In the genomic region with DNA sequence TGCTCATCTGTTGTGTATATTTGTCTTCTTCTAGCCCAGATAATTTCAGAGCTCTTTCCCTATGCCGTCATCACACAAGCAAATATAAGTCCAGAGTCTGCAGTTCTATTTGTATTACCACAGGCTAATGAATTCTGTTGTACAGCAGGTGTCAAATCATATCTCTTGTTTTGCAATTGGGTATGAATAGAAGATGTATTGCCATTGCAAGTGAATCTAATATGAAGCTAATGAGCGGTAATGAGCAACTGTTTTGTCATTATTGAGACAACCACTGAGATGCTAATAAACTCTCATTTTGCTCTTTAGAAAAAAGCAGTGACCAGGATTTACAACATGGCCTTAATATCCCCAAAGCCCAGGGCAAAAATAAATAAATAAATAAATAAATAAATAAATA, we compare ENCODE assay signal across 26 mouse cellular contexts.
"Had no signal": no experiment of that assay in that cellular context is flagged by ENCODE, and none has a peak within 500 bp of the region (broad histone marks: within the 10 kb centered on the region; RNA-seq: fewer than 3 reads in every experiment).

No protein-coding gene starts in this region.

- H3K9me3 ChIP-seq: heart, embryonic 10.5 days; heart, embryonic 12.5 days; hindbrain, embryonic 10.5 days; hindbrain, embryonic 12.5 days; intestine, embryonic 15.5 days; limb, embryonic 13.5 days; limb, embryonic 15.5 days; liver, embryonic 12.5 days had no signal

- H3K4me1 ChIP-seq: heart, embryonic 10.5 days; heart, embryonic 12.5 days; hindbrain, embryonic 10.5 days; hindbrain, embryonic 12.5 days; intestine, embryonic 15.5 days; limb, embryonic 13.5 days; limb, embryonic 15.5 days; liver, embryonic 12.5 days had no signal

- H3K9ac ChIP-seq: heart, embryonic 12.5 days; hindbrain, embryonic 12.5 days; hindbrain, embryonic 14.5 days; intestine, embryonic 15.5 days; limb, embryonic 13.5 days; limb, embryonic 15.5 days; liver, embryonic 12.5 days had no signal

- DNase-seq: gastrocnemius, adult 2 months; gastrocnemius, postnatal 10 days; gastrocnemius, postnatal 25 days; heart, adult 18-20 months; heart, postnatal 10 days; heart, postnatal 4 days; kidney, adult 18-20 months; kidney, adult 8-10 months; kidney, postnatal 10 days; kidney, postnatal 25 days; kidney, postnatal 4 days; left cerebral cortex, postnatal 4 days had no signal

- H3K4me2 ChIP-seq: heart, embryonic 12.5 days; hindbrain, embryonic 12.5 days; hindbrain, embryonic 14.5 days; intestine, embryonic 15.5 days; limb, embryonic 13.5 days; limb, embryonic 15.5 days; liver, embryonic 12.5 days had no signal

- ATAC-seq: hindbrain, embryonic 16.5 days; inflammation-experienced regulatory T-cells, adult 6 months; intestine, embryonic 15.5 days; intestine, postnatal 0 days; liver, embryonic 12.5 days had no signal

- H3K27me3 ChIP-seq: heart, embryonic 12.5 days; hindbrain, embryonic 12.5 days; intestine, embryonic 15.5 days; limb, embryonic 13.5 days; limb, embryonic 15.5 days; liver, embryonic 12.5 days had no signal

- H3K36me3 ChIP-seq: heart, embryonic 10.5 days; heart, embryonic 12.5 days; hindbrain, embryonic 10.5 days; hindbrain, embryonic 12.5 days; intestine, embryonic 15.5 days; limb, embryonic 13.5 days; limb, embryonic 15.5 days; liver, embryonic 12.5 days had no signal

- H3K4me3 ChIP-seq: gastrocnemius, adult 2 months; heart, embryonic 10.5 days; heart, embryonic 12.5 days; hindbrain, embryonic 10.5 days; hindbrain, embryonic 12.5 days; intestine, embryonic 15.5 days; layer of hippocampus, adult 2 months; left cerebral cortex, adult 2 months; limb, embryonic 13.5 days; limb, embryonic 15.5 days; liver, embryonic 12.5 days had no signal

- H3K27ac ChIP-seq: gastrocnemius, adult 2 months; heart, embryonic 10.5 days; hindbrain, embryonic 10.5 days; hindbrain, embryonic 12.5 days; hindbrain, embryonic 14.5 days; intestine, embryonic 15.5 days; layer of hippocampus, adult 2 months; left cerebral cortex, adult 2 months; limb, embryonic 13.5 days; limb, embryonic 15.5 days; liver, embryonic 12.5 days had no signal
